Mouse (Mus musculus) testis, adult 2 months (tissue): ENCODE data around the gene Kcna1. TPM values are rescaled to one million over a fixed set of nuclear protein-coding genes. Genes with fewer than 3 reads are reported as not detected.

Source experiments
- H3K27ac ChIP-seq: fragments of 200-500 bp; 2 replicates; pipeline ENCODE4 v1.5.1; 2012; ENCODE audit warnings: low read depth, low read length; ENCODE audit not compliant: control insufficient read depth, insufficient read depth
- H3K27me3 ChIP-seq: fragments of 200-500 bp; 2 replicates; pipeline ENCODE4 v1.6.1; 2012; ENCODE audit warnings: mild to moderate bottlenecking, low read length, moderate library complexity; ENCODE audit not compliant: control insufficient read depth, insufficient read depth
- H3K36me3 ChIP-seq: fragments of 200-500 bp; 2 replicates; pipeline ENCODE4 v1.6.1; 2012; ENCODE audit warnings: mild to moderate bottlenecking, low read length; ENCODE audit not compliant: control insufficient read depth, insufficient read depth
- H3K4me1 ChIP-seq: fragments of 200-500 bp; 2 replicates; pipeline ENCODE4 v1.6.1; 2012; ENCODE audit warnings: low read length; ENCODE audit not compliant: control insufficient read depth, insufficient read depth
- H3K4me3 ChIP-seq: fragments of 200-500 bp; 2 replicates; pipeline ENCODE4 v1.5.1; 2012; ENCODE audit warnings: low read depth, mild to moderate bottlenecking, low read length, moderate library complexity, mixed read lengths; ENCODE audit not compliant: control insufficient read depth
- CTCF ChIP-seq: fragments of 200-500 bp; IDR thresholded peaks from 2 replicates; pipeline ENCODE4 v1.5.1; 2012; ENCODE audit warnings: low read depth, mild to moderate bottlenecking, inconsistent platforms, low read length, moderate library complexity; ENCODE audit not compliant: control insufficient read depth, insufficient read depth, insufficient replicate concordance
- POLR2A ChIP-seq: fragments of 200-500 bp; IDR thresholded peaks from 2 replicates; pipeline ENCODE4 v1.6.1; 2012; ENCODE audit warnings: low read depth, mild to moderate bottlenecking, inconsistent platforms, low read length, moderate library complexity; ENCODE audit not compliant: control insufficient read depth
- polyA plus RNA-seq: library from polyadenylated mRNA; depleted of rRNA; stranded (reverse); fragments of >200 nt; gene quantifications from 2 replicates; pipeline ENCODE4 v1.2.3, GENCODE M21; 2012; rRNA removed

Gene Kcna1
- polyA plus RNA-seq, 1 experiment = 0.19 TPM

GRCm38 (mm10) chr6:126595130-126595529 is 51.1 kb downstream of the Kcna1 start:
- H3K27ac ChIP-seq = no peak overlapping the region
- no peaks in the 10 kb centered on the region for H3K27me3 ChIP-seq
- no peaks in the 10 kb centered on the region for H3K36me3 ChIP-seq
- H3K4me3 ChIP-seq = no peak overlapping the region
- peaks cover 4% of the 10 kb centered on the region for H3K4me1 ChIP-seq
- TF ChIP-seq POLR2A = no peak
- TF ChIP-seq CTCF = no peak

- Histone ChIP-seq H3K4me1 (peaks cover 4% of the 10 kb centered on the region), H3K27me3 (no peaks in the 10 kb centered on the region), H3K4me3 (no peak overlapping the region), H3K27ac (no peak overlapping the region), H3K36me3 (no peaks in the 10 kb centered on the region)
- TF ChIP-seq POLR2A (no peak), CTCF (no peak)
Measured at GRCm38 (mm10) chr6:126594365-126594764, 51.8 kb downstream of the Kcna1 start.

DNA sequence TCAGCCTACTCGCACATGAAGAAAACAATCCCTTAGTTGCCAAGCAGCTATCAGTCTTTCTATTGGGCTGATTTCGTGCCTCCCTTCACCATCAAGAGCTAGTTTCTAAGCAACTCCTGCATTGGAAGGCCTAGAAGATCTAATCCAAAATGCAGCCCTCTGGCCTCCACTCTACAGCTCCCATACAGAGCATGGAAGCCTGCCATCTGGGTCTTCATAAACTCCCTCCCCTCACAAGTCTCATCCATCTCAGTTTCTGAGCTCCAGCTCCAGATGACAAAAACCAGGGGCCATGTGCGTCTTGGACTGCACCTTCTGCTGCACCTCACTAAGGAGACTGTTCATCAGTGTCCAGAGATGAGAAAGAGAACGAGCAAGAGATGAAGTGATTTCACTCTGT is 52.8 kb downstream of the Kcna1 start:
- Histone ChIP-seq H3K4me1 (peaks cover 4% of the 10 kb centered on the region), H3K36me3 (no peaks in the 10 kb centered on the region), H3K4me3 (no peak overlapping the region), H3K27me3 (no peaks in the 10 kb centered on the region), H3K27ac (no peak overlapping the region)
- TF ChIP-seq CTCF = no peak
- no peak for TF ChIP-seq POLR2A

Other genes starting within 250 kb of the Kcna1 start
- gene Kcna5, start 111.0 kb downstream of the Kcna1 start, polyA plus RNA-seq = 0.12 and 0.22 TPM in 2 replicates
- 0.25 and 0.31 TPM in 2 replicates for gene Kcna6, start 94.3 kb upstream of the Kcna1 start, polyA plus RNA-seq
- gene Ndufa9, start 202.8 kb upstream of the Kcna1 start, polyA plus RNA-seq = 104 and 110 TPM in 2 replicates
- gene Akap3, start 206.7 kb upstream of the Kcna1 start, polyA plus RNA-seq = 426 and 443 TPM in 2 replicates